Mouse (Mus musculus) inflammation-experienced regulatory T-cells, adult 16 weeks (primary cell): ENCODE data around the gene Dbh. TPM values are rescaled to one million over a fixed set of nuclear protein-coding genes. Genes with fewer than 3 reads are reported as not detected.

Source experiments
- polyA plus RNA-seq: library from polyadenylated mRNA; unstranded; fragments of 100-300 nt; shearing (Covaris generic); gene quantifications from one replicate; pipeline ENCODE4 v1.2.1, GENCODE M21; 2017

The Dbh gene
- not detected for polyA plus RNA-seq

GRCm38 (mm10) chr2:27164796-27165590, at the start of gene Dbh:
Dbh (plus strand) TSS chr2:27165233.

GRCm38 (mm10) chr2:27141950-27142693, 22.9 kb upstream of the Dbh start, which contains the start of gene Fam163b:
Fam163b (minus strand) TSS chr2:27142491.

Other genes starting within 250 kb of the Dbh start
- 76.7 TPM for gene Surf2, start 248.9 kb upstream of the Dbh start, polyA plus RNA-seq
- 116 TPM for gene Surf1, start 248.7 kb upstream of the Dbh start, polyA plus RNA-seq
- gene Surf4, start 231.3 kb upstream of the Dbh start, polyA plus RNA-seq: 181 TPM
- gene Stkld1, start 231.2 kb upstream of the Dbh start, polyA plus RNA-seq: 0.57 TPM
- 83.9 TPM for gene Rexo4, start 200.8 kb upstream of the Dbh start, polyA plus RNA-seq
- gene Adamts13, start 191.8 kb upstream of the Dbh start, polyA plus RNA-seq: not detected
- 32.6 TPM for gene Cacfd1, start 155.3 kb upstream of the Dbh start, polyA plus RNA-seq
- 5.2 TPM for gene Slc2a6, start 137.2 kb upstream of the Dbh start, polyA plus RNA-seq
- not detected for gene Mymk, start 93.1 kb upstream of the Dbh start, polyA plus RNA-seq
- 0.24 TPM for gene Adamtsl2, start 85.9 kb upstream of the Dbh start, polyA plus RNA-seq
- 0.16 TPM for gene Fam163b, start 22.7 kb upstream of the Dbh start, polyA plus RNA-seq
- 1.9 TPM for gene Sardh, start 83.1 kb downstream of the Dbh start, polyA plus RNA-seq